Mouse (Mus musculus): Measurements from ENCODE around the gene Trio. TPM values are rescaled to one million over a fixed set of nuclear protein-coding genes. Genes with fewer than 3 reads are reported as not detected.

The Trio gene
- polyA plus RNA-seq, 1 experiment from 2014 or later = 28.9 TPM

- H3K4me3 ChIP-seq (ENCODE audit: low read depth, low read length) = no peak overlapping the region
- H3K9me3 ChIP-seq (ENCODE audit: low read depth, low read length) = no peaks in the 10 kb centered on the region
- no peak overlapping the region for H3K4me2 ChIP-seq
- no peak for TF ChIP-seq CTCF (IDR thresholded peaks at IDR 0.05; ENCODE audit: low read depth)
- DNase-seq = peak; percentile 80
- H3K4me1 ChIP-seq (ENCODE audit: insufficient read depth) = peaks cover 18% of the 10 kb centered on the region
- H3K9ac ChIP-seq = no peak overlapping the region
- H3K27ac ChIP-seq (ENCODE audit: low read depth) = peak overlapping the region; percentile 62
- peak; percentile 52 for ATAC-seq (ENCODE audit: insufficient read depth)
- no peaks in the 10 kb centered on the region for H3K27me3 ChIP-seq (ENCODE audit: insufficient read depth, low read length)
- 50% methylated on average over 10 of the region's 10 CpGs for WGBS
- peaks cover 39% of the 10 kb centered on the region for H3K36me3 ChIP-seq (ENCODE audit: insufficient read depth)
Measured at GRCm38 (mm10) chr15:27806219-27806618, 219.4 kb downstream of the Trio start.

GRCm38 (mm10) chr15:27805654-27806053, 220.0 kb downstream of the Trio start:
- no peaks in the 10 kb centered on the region for H3K27me3 ChIP-seq (ENCODE audit: insufficient read depth, low read length)
- H3K27ac ChIP-seq (ENCODE audit: low read depth) = peak overlapping the region; percentile 62
- TF ChIP-seq CTCF (IDR thresholded peaks at IDR 0.05; ENCODE audit: low read depth) = no peak
- H3K4me1 ChIP-seq (ENCODE audit: insufficient read depth) = peaks cover 15% of the 10 kb centered on the region
- 74% methylated on average over 16 of the region's 16 CpGs for WGBS
- H3K4me3 ChIP-seq (ENCODE audit: low read depth, low read length) = no peak overlapping the region
- H3K9me3 ChIP-seq (ENCODE audit: low read depth, low read length) = no peaks in the 10 kb centered on the region
- ATAC-seq (ENCODE audit: insufficient read depth) = no peak
- H3K4me2 ChIP-seq = no peak overlapping the region
- no peak for DNase-seq
- no peak overlapping the region for H3K9ac ChIP-seq
- H3K36me3 ChIP-seq (ENCODE audit: insufficient read depth) = peaks cover 41% of the 10 kb centered on the region

- Histone ChIP-seq H3K27me3 (ENCODE audit: insufficient read depth, low read length) (no peaks in the 10 kb centered on the region), H3K4me2 (no peak overlapping the region), H3K9me3 (ENCODE audit: low read depth, low read length) (no peaks in the 10 kb centered on the region), H3K27ac (ENCODE audit: low read depth) (0 out of 2 replicates have a peak overlapping the region, but pooled peaks have one; percentile 54), H3K36me3 (ENCODE audit: insufficient read depth) (peaks cover 44% of the 10 kb centered on the region), H3K4me1 (ENCODE audit: insufficient read depth) (peaks cover 12% of the 10 kb centered on the region), H3K4me3 (ENCODE audit: low read depth, low read length) (no peak overlapping the region), H3K9ac (no peak overlapping the region)
- DNase-seq (no peak), ATAC-seq (ENCODE audit: insufficient read depth) (no peak)
- TF ChIP-seq CTCF (IDR thresholded peaks at IDR 0.05; ENCODE audit: low read depth) = no peak
- WGBS = 69% methylated on average over 14 of the region's 14 CpGs
Measured at GRCm38 (mm10) chr15:27804447-27804846, 221.2 kb downstream of the Trio start.

- Histone ChIP-seq H3K36me3 (ENCODE audit: insufficient read depth) (peaks cover 45% of the 10 kb centered on the region), H3K9ac (no peak overlapping the region), H3K4me1 (ENCODE audit: insufficient read depth) (peaks cover 12% of the 10 kb centered on the region), H3K9me3 (ENCODE audit: low read depth, low read length) (no peaks in the 10 kb centered on the region), H3K4me3 (ENCODE audit: low read depth, low read length) (no peak overlapping the region), H3K27ac (ENCODE audit: low read depth) (peak overlapping the region; percentile 54; the same call in 1 of the 2 replicates), H3K4me2 (no peak overlapping the region), H3K27me3 (ENCODE audit: insufficient read depth, low read length) (no peaks in the 10 kb centered on the region)
- no peak for TF ChIP-seq CTCF (IDR thresholded peaks at IDR 0.05; ENCODE audit: low read depth)
- no peak for ATAC-seq (ENCODE audit: insufficient read depth)
- DNase-seq = no peak
- WGBS = 69% methylated on average over 18 of the region's 18 CpGs
Measured at GRCm38 (mm10) chr15:27803568-27804345, 221.9 kb downstream of the Trio start.

GRCm38 (mm10) chr15:27802243-27802642, 223.4 kb downstream of the Trio start:
- DNase-seq (no peak), ATAC-seq (ENCODE audit: insufficient read depth) (no peak)
- Histone ChIP-seq H3K4me2 (no peak overlapping the region), H3K36me3 (ENCODE audit: insufficient read depth) (peaks cover 60% of the 10 kb centered on the region), H3K4me3 (ENCODE audit: low read depth, low read length) (no peak overlapping the region), H3K27ac (ENCODE audit: low read depth) (peak overlapping the region; percentile 24; the same call in 1 of the 2 replicates), H3K27me3 (ENCODE audit: insufficient read depth, low read length) (no peaks in the 10 kb centered on the region), H3K9ac (no peak overlapping the region), H3K4me1 (ENCODE audit: insufficient read depth) (peaks cover 11% of the 10 kb centered on the region; the same call in 1 of the 2 replicates), H3K9me3 (ENCODE audit: low read depth, low read length) (no peaks in the 10 kb centered on the region)
- no peak for TF ChIP-seq CTCF (IDR thresholded peaks at IDR 0.05; ENCODE audit: low read depth)
- 54% methylated on average over 12 of the region's 12 CpGs for WGBS

GRCm38 (mm10) chr15:27801177-27801576, 224.5 kb downstream of the Trio start:
- DNase-seq (no peak), ATAC-seq (ENCODE audit: insufficient read depth) (no peak)
- no peak overlapping the region for H3K9ac ChIP-seq
- no peak overlapping the region for H3K4me2 ChIP-seq
- no peaks in the 10 kb centered on the region for H3K27me3 ChIP-seq (ENCODE audit: insufficient read depth, low read length)
- 67% methylated on average over 4 of the region's 4 CpGs for WGBS
- no peak overlapping the region for H3K27ac ChIP-seq (ENCODE audit: low read depth)
- no peak for TF ChIP-seq CTCF (IDR thresholded peaks at IDR 0.05; ENCODE audit: low read depth)
- H3K9me3 ChIP-seq (ENCODE audit: low read depth, low read length) = no peaks in the 10 kb centered on the region
- H3K36me3 ChIP-seq (ENCODE audit: insufficient read depth) = peaks cover 64% of the 10 kb centered on the region
- peaks cover 7% of the 10 kb centered on the region for H3K4me1 ChIP-seq (ENCODE audit: insufficient read depth)
- H3K4me3 ChIP-seq (ENCODE audit: low read depth, low read length) = no peak overlapping the region

GRCm38 (mm10) chr15:27797480-27798155, 228.0 kb downstream of the Trio start:
- Histone ChIP-seq H3K4me3 (ENCODE audit: low read depth, low read length) (no peak overlapping the region), H3K27me3 (ENCODE audit: insufficient read depth, low read length) (no peaks in the 10 kb centered on the region), H3K4me2 (no peak overlapping the region), H3K9ac (no peak overlapping the region), H3K9me3 (ENCODE audit: low read depth, low read length) (no peaks in the 10 kb centered on the region), H3K36me3 (ENCODE audit: insufficient read depth) (peaks cover 38% of the 10 kb centered on the region), H3K27ac (ENCODE audit: low read depth) (peak overlapping the region; percentile 72; the same call in 1 of the 2 replicates), H3K4me1 (ENCODE audit: insufficient read depth) (peaks cover 15% of the 10 kb centered on the region)
- no peak for TF ChIP-seq CTCF (IDR thresholded peaks at IDR 0.05; ENCODE audit: low read depth)
- ATAC-seq (ENCODE audit: insufficient read depth) (no peak), DNase-seq (no peak)
- 74% methylated on average over 20 of the region's 20 CpGs for WGBS
